Mouse (Mus musculus): ENCODE measurements around the gene Actl6b.

DNA sequence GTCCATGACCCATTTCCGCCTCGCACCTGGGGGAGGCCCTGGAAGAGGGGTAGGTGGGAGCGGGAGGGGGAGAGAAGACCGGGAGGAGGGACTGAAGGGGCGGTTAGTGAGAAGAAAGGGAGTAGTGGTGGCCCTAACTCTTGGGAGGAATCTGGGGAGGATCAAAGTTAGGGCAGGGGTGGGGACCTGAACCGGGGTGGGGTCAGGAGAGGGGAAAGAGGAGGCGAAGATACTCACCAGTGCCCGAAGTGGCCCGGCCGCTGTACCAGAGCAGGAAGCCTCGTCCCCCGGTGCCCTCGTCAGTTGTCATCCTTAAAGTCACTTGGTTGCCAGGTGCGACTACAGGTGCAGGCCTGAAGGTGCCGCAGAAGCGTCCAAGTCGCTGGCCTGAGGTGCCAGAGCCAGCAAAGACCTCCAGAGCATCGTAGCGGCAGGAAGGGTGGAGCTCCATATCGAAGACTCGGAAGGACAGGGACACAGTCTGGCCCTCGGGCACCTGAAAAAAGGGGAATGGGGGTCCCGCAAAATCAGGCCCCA is 55.4 kb downstream of the Actl6b start:
- TF ChIP-seq CTCF (IDR thresholded peaks at IDR 0.05; ENCODE audit: low read depth) = no peak
- TF ChIP-seq EP300 (IDR thresholded peaks at IDR 0.05; ENCODE audit: low read depth) = no peak

All from liver, embryonic 14.5 days (tissue).